Mouse (Mus musculus): ENCODE data around the gene Fam214a.
"Not testable (repeated sequence)": the region's sequence is repeated elsewhere in the genome, so short reads cannot be mapped to it uniquely, and the experiment has no call there.

Gene Fam214a

DNA sequence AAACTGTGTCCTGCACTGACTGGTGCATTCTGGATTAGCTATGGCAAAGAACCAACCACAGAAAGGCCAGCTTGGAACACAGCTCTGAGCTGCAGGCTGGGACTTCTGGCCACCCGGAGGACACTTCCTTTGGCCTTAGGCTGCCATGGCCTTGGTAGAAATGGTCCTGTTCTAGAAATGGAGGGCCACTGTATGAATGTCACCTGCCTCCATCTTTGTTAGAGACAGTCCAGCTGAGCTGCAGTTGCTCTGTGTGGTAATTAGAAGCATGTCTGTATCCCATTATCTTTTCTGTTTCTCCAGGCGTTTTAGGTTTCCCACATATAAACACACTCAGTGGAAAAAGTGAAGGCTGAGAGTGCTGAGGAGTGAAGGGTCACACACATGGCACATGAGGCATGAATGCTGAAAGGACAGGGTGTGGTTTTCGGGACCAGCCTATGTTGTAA, 29.0 kb downstream of the Fam214a start:
- DNase-seq (ENCODE audit: low spot score), result no peak

GRCm38 (mm10) chr9:74982193-74982592, 29.5 kb downstream of the Fam214a start:
- DNase-seq (ENCODE audit: low spot score), result no peak

- not testable (repeated sequence) for DNase-seq (ENCODE audit: low spot score)
These were observed 30.0 kb downstream of the Fam214a start for GRCm38 (mm10) chr9:74982722-74983121.

- no peak for DNase-seq (ENCODE audit: low spot score)
These were observed 32.6 kb downstream of the Fam214a start for GRCm38 (mm10) chr9:74985173-74985715.

DNA sequence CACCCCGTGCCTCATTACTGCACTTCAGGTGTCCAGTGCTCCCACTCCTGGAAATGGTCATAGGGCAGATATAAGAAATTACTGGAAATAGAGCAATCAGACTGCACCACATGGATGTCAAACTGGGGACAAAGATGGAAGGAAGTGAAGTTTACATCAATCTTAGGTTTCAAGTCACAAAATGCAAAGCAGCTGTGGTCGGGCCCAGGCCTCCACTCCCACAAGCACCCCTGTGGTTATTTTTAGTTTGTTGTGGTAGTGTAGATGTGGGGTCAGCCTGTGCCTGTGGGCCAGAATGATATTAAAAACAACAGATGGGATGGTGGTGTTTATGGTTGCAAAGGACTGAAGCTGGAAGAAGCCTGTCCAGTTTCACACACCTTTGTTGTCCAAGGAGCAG, 33.1 kb downstream of the Fam214a start:
- DNase-seq (ENCODE audit: low spot score), result no peak

DNA sequence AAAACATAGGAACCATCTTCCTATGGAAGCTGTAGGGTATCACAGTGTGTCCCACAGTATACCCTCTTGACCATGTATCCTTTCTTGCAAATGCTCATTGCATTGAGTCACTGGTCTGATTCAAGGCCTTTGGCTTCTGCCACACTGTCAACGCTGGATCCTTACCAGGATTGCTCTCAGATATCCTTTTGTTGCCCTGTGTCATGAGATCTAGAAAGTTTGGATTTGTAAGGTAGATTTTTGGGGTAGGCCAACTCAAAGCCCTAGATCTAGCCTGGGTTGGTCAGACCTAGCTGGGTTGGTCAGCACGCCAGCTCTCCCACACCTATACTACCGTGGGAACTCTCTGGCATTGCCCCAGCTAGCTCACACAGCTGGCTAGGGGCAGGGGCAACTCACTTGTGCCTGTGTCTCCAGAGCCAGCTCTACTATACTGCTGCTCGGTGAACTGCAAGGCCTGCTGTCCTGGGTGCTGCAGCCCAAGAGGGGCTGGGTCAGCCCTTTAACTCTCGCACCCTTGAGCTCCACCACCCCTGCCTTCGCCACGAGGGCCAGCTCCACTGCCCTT, 36.3 kb downstream of the Fam214a start:
- no peak for DNase-seq (ENCODE audit: low spot score)

- no peak for DNase-seq (ENCODE audit: low spot score)
These were observed 37.3 kb downstream of the Fam214a start for GRCm38 (mm10) chr9:74989990-74990389.

DNA sequence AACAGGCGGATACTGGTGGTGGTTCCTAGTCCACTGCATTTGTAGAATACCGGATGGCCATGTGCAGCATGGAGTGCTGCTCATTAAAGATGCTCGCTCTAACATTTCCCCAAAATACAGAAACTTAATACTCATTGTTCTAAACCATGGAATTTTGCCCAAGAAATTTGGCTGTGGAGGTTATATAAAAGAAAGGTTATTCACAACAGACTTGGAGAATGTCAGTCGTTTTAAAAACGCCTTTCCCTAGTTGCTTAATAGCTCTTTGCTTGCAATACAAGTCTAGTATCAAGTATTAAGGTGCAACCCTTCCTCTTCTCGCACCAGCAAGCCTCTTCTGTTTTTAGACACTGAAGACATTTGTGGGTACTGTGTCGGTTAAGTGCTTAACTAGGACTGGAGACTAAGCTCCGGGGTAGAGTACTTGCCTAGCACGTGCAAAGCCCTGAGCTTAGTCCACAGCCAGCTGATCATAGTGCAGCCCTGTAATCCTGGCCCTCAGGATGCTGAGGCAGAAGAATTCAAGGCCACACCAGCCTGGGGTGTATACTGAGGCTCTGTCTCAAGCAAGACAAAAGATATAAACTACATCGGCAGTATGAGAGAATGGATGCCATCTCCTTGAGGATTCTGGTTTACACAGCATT, 42.0 kb downstream of the Fam214a start:
- DNase-seq (ENCODE audit: low spot score), result no peak

- no peak for DNase-seq (ENCODE audit: low spot score)
These were observed 43.7 kb downstream of the Fam214a start for GRCm38 (mm10) chr9:74996349-74996748.

GRCm38 (mm10) chr9:74997976-74998375, 45.3 kb downstream of the Fam214a start:
- no peak for DNase-seq (ENCODE audit: low spot score)

DNA sequence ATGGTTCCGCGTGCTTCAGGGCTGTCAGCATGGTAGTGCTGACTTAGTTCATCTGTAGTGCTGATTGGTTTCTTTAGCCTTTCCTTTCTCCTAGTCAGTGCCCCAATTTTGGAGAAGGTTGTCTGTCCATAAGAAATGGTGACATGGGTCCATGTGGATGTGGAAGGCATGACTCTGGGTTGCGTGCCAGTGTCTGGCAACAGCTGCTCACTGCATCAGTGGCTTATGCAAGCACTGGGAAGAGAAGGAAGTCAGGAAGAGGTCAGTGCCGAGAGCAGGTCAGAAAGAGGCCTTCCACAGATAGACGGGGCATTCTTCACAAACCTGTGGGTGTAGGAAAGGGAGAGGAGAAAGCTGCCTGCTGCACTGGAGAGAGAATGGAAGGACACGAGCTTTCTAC, 48.3 kb downstream of the Fam214a start:
- no peak for DNase-seq (ENCODE audit: low spot score)

DNA sequence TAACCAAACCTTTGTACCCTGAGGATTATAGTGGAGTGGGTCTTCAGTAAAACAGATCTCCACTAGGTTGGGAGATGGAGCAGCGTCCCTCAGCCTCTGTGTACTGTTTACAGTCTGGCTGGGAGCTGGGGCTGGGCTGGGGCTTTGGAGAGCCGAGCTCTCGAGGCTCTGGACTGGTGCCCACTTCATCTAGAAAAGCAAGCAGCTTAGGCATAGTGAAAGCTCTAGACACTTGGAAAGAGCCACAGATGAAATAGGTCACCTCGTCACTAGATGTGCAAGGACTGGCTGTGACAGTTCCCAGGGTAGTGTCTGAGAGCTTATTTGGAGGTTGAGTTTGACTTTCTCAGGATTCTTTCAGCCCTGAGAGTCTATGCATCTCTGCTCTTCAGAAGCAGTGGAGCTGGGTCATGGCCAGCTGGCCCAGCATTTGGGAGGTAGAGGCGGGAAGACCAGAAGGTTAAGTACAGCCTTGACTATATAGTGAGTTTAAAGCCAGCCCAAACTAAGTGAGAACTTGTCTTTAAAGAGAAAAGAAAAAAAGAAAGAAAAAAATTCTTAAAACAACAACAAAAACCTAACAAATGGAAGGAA, 49.0 kb downstream of the Fam214a start:
- DNase-seq (ENCODE audit: low spot score), result no peak

DNA sequence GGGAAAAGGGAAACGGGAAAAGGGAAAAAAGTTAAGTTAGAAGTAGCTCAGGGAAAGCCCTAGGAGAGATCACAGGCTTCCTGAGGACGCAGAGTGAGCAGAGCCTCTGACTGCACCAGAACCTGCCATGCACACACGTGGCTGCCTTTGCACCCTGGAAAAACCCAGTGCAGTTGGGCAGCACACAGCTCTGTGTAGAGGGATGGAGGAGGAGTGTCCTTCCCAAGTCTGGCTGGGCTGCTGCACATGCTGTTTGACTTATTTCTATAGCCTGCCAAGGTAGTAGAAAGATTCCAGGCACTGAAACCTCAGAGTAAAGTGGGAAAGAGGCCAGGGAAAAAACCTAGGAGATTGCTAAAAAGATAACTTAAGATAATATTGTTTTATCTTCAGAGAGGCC, 49.6 kb downstream of the Fam214a start:
- DNase-seq (ENCODE audit: low spot score), result no peak

- no peak for DNase-seq (ENCODE audit: low spot score)
These were observed 51.5 kb downstream of the Fam214a start for GRCm38 (mm10) chr9:75004203-75004602.

DNA sequence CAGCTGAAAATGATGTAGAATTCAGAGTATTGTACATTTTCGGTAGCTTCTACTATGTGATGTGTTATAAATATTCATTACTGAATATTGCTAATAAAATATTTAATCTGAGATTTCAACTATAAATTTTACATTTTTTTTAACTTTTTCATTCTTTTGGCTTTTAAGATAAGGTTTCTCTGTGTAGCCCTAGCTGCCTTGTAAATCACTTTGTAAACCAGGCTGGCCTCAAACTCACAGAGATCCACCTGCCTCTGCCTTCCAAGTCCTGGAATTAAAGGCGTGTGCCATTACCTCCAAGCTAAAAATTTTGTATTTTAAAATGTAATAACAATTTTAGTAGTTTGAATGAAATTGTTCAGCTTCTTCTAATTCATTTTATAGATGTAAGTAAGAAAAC, 63.9 kb downstream of the Fam214a start:
- DNase-seq (ENCODE audit: low spot score), result no peak

DNA sequence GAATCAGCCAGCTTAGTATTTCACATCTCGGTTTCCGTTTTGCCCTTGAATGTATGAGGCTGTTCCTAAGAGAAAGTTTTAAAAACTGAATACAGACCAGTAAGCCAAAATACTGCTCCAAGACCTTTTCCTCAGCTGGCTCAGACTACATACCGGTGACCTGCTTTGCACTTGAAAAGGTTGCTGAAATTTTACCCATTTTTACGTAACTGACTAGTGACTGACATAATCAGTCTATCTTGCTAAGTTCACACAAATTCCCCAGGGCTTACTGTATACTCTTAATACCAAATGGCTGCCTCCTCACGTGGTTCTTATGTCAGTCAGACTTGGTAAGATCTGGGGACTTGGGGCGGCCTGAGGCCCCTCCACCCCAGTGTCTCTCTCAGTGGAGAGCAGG, 66.5 kb downstream of the Fam214a start:
- no peak for DNase-seq (ENCODE audit: low spot score)

DNA sequence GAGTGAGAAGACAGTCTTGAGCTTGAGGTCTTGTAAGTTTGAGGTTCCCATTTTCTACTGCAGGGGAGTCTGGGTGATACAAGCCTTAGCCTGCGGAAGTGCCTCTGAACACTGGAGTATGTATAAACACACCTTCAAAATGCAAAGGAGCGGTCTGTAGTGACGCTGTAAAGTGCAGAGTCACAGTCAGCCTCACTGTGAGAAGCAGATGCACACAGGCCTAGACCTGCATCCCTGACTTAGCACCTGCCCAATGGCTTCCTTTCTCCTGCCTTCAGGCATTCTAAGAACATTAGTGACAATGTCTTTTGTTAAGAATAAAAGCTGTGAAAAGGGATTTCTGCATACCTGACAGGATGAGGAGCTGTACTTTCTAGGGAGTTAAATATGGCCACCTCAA, 66.9 kb downstream of the Fam214a start:
- DNase-seq (ENCODE audit: low spot score), result no peak

- DNase-seq (ENCODE audit: low spot score), result no peak
These were observed 67.9 kb downstream of the Fam214a start for GRCm38 (mm10) chr9:75020561-75020960.

DNA sequence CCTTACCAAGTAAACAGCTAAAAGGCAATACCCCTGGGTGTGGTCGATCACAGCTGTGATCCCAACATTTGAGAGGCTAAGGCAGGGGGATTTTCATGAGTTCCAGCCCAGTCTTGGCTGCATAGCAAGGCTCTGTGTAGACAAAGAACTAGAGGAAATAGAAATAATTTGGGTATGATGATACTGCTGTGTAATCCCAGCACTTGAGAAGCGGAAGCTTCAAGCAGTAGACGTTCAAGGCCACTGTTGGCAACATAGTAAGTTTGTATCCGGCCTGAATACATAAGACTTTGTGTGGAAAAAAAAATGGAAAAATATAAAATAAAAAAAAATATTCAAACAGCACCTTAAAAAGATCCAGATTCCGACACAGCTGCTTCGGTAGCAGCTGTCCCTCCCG, 69.9 kb downstream of the Fam214a start:
- no peak for DNase-seq (ENCODE audit: low spot score)

DNA sequence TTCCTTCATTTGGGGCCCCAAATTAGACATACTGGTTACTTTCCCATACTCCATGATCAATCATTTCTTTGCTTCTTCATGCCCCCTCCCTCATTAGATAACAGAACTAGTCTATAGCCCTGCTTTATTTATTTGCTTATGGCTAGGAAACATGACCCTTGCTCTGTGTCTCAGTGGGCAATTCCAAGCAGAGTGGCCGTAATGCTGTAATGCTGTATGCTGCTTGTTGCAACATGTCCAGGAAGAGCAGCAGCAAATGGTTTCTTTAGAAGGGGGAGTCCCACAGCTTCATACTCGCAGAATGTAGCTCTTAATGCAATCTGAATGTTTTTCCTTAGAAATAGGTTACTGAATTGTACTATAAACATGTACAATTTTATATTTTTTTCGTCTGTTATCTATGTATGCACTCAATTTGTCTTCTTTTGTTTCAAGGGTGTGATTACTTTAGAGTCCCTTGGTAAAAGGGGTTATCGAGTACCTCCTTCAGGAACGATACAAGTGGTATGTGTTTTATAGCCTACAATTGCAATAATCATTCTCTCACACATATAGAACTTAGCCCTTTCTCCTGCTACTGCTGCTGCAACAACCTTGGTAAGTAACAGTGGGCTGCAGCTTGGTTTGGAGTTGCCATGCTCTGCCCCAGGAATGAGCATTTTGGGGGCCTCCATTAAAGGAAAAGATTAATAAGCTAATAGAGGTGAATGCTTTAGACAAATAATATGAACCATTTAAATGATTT, 70.6 kb downstream of the Fam214a start:
- no peak for DNase-seq (ENCODE audit: low spot score)

DNA sequence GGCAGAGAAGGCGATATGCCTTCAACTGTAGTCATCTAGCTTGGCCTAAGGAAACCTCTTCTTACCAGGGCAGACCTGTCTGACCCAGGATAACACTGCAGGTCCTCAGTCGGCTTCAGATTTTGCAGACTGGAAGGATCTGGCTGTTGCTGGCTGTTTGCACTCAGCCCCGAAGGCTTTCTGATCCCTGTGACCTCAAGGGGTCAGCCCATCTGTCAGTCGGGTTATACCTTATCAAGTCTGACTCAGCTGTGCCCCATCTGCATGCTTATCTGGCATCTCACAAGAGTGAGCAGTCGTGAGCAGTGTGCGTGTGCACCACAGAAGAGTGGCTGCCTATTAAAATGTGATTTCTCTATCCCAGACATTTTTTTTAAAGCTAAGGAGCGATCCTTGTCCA, 71.4 kb downstream of the Fam214a start:
- DNase-seq (ENCODE audit: low spot score), result no peak

DNA sequence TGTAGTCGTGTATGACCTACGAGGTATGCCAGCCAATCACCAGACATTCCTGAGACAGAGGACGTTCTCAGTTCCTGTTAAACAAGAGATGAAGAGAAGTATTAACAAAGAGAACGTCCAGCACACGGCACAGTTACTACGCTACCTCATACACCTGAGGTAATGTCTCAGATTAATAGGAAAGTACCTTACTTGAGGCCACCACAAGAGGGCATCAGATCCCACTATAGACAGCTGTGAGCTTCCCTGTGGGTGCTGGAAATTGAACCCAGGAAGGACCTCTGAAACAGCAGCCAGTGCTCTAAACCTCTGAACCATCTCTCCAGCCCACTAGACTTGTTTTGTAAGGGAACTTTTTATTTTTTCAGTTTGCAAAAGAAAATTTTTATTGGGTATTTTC, 73.0 kb downstream of the Fam214a start:
- DNase-seq (ENCODE audit: low spot score), result no peak

GRCm38 (mm10) chr9:75032408-75032807, 79.7 kb downstream of the Fam214a start:
- no peak for DNase-seq (ENCODE audit: low spot score)

Measured in spleen, adult 12 weeks (tissue).